11 mouse cellular contexts compared by ENCODE assay signal in genomic region chr8:30924160-30924534, GRCm38 (mm10).
A peak's percentile ranks its signal among the peaks of the same experiment; 100 is the strongest.
DNase-seq lines count a peak whose midpoint lies in the region; ATAC-seq lines count a peak whose summit lies in the region.
"Had no signal": no experiment of that assay in that cellular context is flagged by ENCODE, and none has a peak within 500 bp of the region (broad histone marks: within the 10 kb centered on the region; RNA-seq: fewer than 3 reads in every experiment).

No protein-coding gene starts in this region.

- no peak overlapping the region for H3K9ac ChIP-seq in kidney, embryonic 16.5 days (replicated peaks; ENCODE audit: low read length)
- H3K9ac ChIP-seq in embryonic facial prominence, embryonic 14.5 days (ENCODE audit: low read depth, low read length), result no peak overlapping the region
- H3K9ac ChIP-seq in hindbrain, embryonic 13.5 days, result peak overlapping the region; percentile 52
- peak overlapping the region; percentile 7; the same call in 1 of the 2 replicates for H3K9ac ChIP-seq in midbrain, embryonic 16.5 days (ENCODE audit: low read depth, low read length)
- H3K9ac ChIP-seq: stomach, embryonic 15.5 days had no signal

- peaks cover 8% of the 10 kb centered on the region; the same call in 1 of the 2 replicates for H3K27me3 ChIP-seq in kidney, embryonic 16.5 days (ENCODE audit: insufficient read depth, low read length)
- H3K27me3 ChIP-seq in embryonic facial prominence, embryonic 14.5 days (replicated peaks; ENCODE audit: control insufficient read depth, insufficient read depth, low read length), result peaks cover 3% of the 10 kb centered on the region; the same call in 1 of the 2 replicates
- 0 out of 2 replicates have a peak, but pooled peaks cover 2% of the 10 kb centered on the region for H3K27me3 ChIP-seq in hindbrain, embryonic 13.5 days
- H3K27me3 ChIP-seq in midbrain, embryonic 16.5 days (ENCODE audit: control insufficient read depth, insufficient read depth, low read depth, low read length), result no peaks in the 10 kb centered on the region
- H3K27me3 ChIP-seq: stomach, embryonic 15.5 days had no signal

- H3K4me1 ChIP-seq in kidney, embryonic 16.5 days (ENCODE audit: insufficient read depth, low read length), result 0 out of 2 replicates have a peak, but pooled peaks cover 5% of the 10 kb centered on the region
- H3K4me1 ChIP-seq in embryonic facial prominence, embryonic 14.5 days (ENCODE audit: control insufficient read depth, insufficient read depth, low read length), result no peaks in the 10 kb centered on the region
- H3K4me1 ChIP-seq in hindbrain, embryonic 13.5 days (replicated peaks), result peaks cover 21% of the 10 kb centered on the region
- H3K4me1 ChIP-seq in midbrain, embryonic 16.5 days (ENCODE audit: control insufficient read depth, insufficient read depth, low read length), result peaks cover 19% of the 10 kb centered on the region
- H3K4me1 ChIP-seq: stomach, embryonic 15.5 days had no signal

- H3K4me2 ChIP-seq in kidney, embryonic 16.5 days (replicated peaks; ENCODE audit: low read depth, low read length), result no peak overlapping the region
- H3K4me2 ChIP-seq in embryonic facial prominence, embryonic 14.5 days (ENCODE audit: low read depth, low read length), result peak overlapping the region; percentile 43
- H3K4me2 ChIP-seq in hindbrain, embryonic 13.5 days, result peak overlapping the region; percentile 40
- H3K4me2 ChIP-seq in midbrain, embryonic 16.5 days (ENCODE audit: low read length), result peak overlapping the region; percentile 36
- H3K4me2 ChIP-seq: stomach, embryonic 15.5 days had no signal

- no peak for ATAC-seq in kidney, embryonic 16.5 days (ENCODE audit: low FRiP score, low TSS enrichment)
- ATAC-seq in embryonic facial prominence, embryonic 14.5 days (ENCODE audit: low read depth), result no peak
- peak; percentile 87 for ATAC-seq in hindbrain, embryonic 13.5 days (ENCODE audit: low FRiP score)
- peak; percentile 86 for ATAC-seq in midbrain, embryonic 16.5 days

- H3K36me3 ChIP-seq in kidney, embryonic 16.5 days (ENCODE audit: insufficient read depth, low read length), result no peaks in the 10 kb centered on the region
- no peaks in the 10 kb centered on the region for H3K36me3 ChIP-seq in embryonic facial prominence, embryonic 14.5 days (ENCODE audit: control insufficient read depth, insufficient read depth, low read length)
- H3K36me3 ChIP-seq in hindbrain, embryonic 13.5 days, result no peaks in the 10 kb centered on the region
- H3K36me3 ChIP-seq in midbrain, embryonic 16.5 days (ENCODE audit: control insufficient read depth, insufficient read depth, low read length), result no peaks in the 10 kb centered on the region
- H3K36me3 ChIP-seq: stomach, embryonic 15.5 days had no signal

- H3K4me3 ChIP-seq in kidney, embryonic 16.5 days (ENCODE audit: low read length), result 0 out of 2 replicates have a peak overlapping the region, but pooled peaks have one; percentile 0
- H3K4me3 ChIP-seq in embryonic facial prominence, embryonic 14.5 days (ENCODE audit: low read depth, low read length), result no peak overlapping the region
- H3K4me3 ChIP-seq in hindbrain, embryonic 13.5 days, result no peak overlapping the region; the same call in 1 of the 2 replicates
- H3K4me3 ChIP-seq in midbrain, embryonic 16.5 days (ENCODE audit: low read depth, low read length), result no peak overlapping the region
- H3K4me3 ChIP-seq: stomach, embryonic 15.5 days had no signal

- no peak overlapping the region for H3K27ac ChIP-seq in kidney, embryonic 16.5 days (ENCODE audit: low read length)
- H3K27ac ChIP-seq in embryonic facial prominence, embryonic 14.5 days (replicated peaks; ENCODE audit: low read depth, low read length), result no peak overlapping the region
- H3K27ac ChIP-seq in hindbrain, embryonic 13.5 days, result peak overlapping the region; percentile 80
- H3K27ac ChIP-seq in midbrain, embryonic 16.5 days (ENCODE audit: low read length), result peak overlapping the region; percentile 80
- H3K27ac ChIP-seq: kidney, postnatal 0 days; stomach, embryonic 15.5 days had no signal

- no peaks in the 10 kb centered on the region for H3K9me3 ChIP-seq in kidney, embryonic 16.5 days (ENCODE audit: low read length)
- H3K9me3 ChIP-seq in embryonic facial prominence, embryonic 14.5 days (ENCODE audit: control insufficient read depth, low read length), result no peaks in the 10 kb centered on the region
- H3K9me3 ChIP-seq in hindbrain, embryonic 13.5 days, result no peaks in the 10 kb centered on the region
- no peaks in the 10 kb centered on the region for H3K9me3 ChIP-seq in midbrain, embryonic 16.5 days (replicated peaks; ENCODE audit: control insufficient read depth, low read length, poor library complexity, severe bottlenecking)
- H3K9me3 ChIP-seq: stomach, embryonic 15.5 days had no signal

- 43% methylated on average over 5 of the region's 5 CpGs for WGBS in kidney, embryonic 16.5 days
- 34% methylated on average over 5 of the region's 5 CpGs for WGBS in embryonic facial prominence, embryonic 14.5 days
- 16% methylated on average over 5 of the region's 5 CpGs for WGBS in hindbrain, embryonic 13.5 days
- 7% methylated on average over 5 of the region's 5 CpGs for WGBS in midbrain, embryonic 16.5 days

- no peak for DNase-seq in kidney, adult 9 months
- no peak for DNase-seq in embryonic facial prominence, embryonic 14.5 days (ENCODE audit: low spot score)
- no peak for DNase-seq in Muller cell, postnatal 12 days (ENCODE audit: inconsistent ontology term)
- DNase-seq in gastrocnemius, postnatal 4 days (ENCODE audit: low spot score in 2 of 2), result no peak
- DNase-seq in lung, adult 18-20 months, result no peak
- DNase-seq: lung, adult 2 months had no signal

Comparison
In these comparisons a context has a peak if more than half of its experiments do, and no peak if none do; other contexts are left out.
1. ATAC-seq: peak in hindbrain, embryonic 13.5 days (single experiment) and midbrain, embryonic 16.5 days (single experiment); none in kidney, embryonic 16.5 days (single experiment) and embryonic facial prominence, embryonic 14.5 days (single experiment).
2. H3K27ac ChIP-seq: peak in hindbrain, embryonic 13.5 days (single experiment) and midbrain, embryonic 16.5 days (single experiment); none in kidney, embryonic 16.5 days (single experiment) and embryonic facial prominence, embryonic 14.5 days (single experiment).
3. H3K9ac ChIP-seq: peak in hindbrain, embryonic 13.5 days (single experiment) and midbrain, embryonic 16.5 days (single experiment); none in kidney, embryonic 16.5 days (single experiment) and embryonic facial prominence, embryonic 14.5 days (single experiment).